Mouse (Mus musculus) retina, adult 2 months (tissue): Measurements from ENCODE around the gene Cend1.
"Not testable (repeated sequence)": the region's sequence is repeated elsewhere in the genome, so short reads cannot be mapped to it uniquely, and the experiment has no call there.

Source experiments
- DNase-seq: peaks from one replicate; pipeline ENCODE4 v3.0.0-alpha.2; 2012; ENCODE audit warnings: low read depth, low spot score

Cend1 gene

DNA sequence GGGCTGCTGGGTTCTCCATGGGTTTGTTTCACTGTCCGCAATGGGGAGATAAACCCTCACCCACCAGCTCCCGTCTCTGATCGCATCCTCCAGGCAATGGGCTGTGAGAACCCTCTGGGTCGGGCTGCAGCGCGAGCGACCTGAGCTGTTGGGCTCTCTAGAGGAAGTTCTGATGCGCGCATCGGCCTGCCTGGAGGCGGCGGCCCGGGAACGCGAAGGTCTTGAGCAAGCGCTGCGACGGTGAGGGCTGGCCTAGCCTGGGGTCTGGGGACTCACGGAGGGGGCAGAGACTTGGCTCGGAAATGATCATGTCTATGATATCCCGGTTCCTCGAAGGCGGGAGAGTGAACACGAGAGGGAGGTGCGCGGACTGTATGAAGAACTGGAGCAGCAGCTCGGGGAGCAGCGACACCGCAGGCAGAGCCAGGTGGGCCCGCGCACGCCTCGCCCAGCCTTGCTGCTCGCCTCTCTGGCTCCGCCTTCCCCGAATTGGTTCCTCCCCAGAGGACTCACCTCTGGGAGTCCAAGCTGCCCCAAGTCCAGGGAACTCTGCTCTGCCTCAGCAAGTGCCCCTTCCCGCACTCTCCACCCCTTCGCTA lies 35.4 kb upstream of the Cend1 start:
- no peak for DNase-seq

DNA sequence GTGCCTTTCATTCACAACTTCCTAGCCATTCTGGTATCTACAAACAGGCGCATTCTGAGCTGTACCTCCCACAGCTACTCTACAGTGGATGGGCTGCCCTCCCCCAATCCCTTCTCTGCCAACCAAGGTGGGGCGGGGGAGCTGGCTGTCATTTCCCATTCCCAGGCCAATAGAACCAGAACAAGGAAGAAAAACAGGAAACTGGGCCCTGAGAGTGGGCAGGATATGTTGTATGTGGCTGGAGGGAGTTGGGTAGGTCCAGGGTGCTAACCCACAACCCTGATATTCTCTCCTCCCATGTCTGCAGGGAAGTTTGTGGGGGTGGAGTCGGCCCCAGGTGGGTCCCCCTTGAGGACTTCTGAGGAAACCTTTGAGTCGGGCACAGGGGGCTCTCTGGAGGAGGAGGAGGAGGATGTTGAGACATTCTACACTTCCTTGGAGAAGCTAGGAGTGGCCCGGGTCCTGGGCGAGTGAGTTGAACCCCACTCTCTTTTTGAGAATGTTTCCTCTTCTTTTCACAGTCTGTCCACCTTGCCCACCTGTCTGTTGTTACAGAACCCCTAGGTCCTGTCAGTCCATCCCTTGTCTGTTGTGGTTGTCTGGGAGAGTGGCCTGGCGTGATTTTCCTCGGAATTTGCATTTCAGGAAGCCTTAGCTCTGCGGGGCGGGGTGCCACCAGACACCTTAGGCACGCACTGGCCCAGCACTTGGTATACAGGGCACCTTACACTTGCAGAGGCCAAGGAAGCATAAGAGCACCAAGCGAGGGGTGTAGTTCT lies 34.7 kb upstream of the Cend1 start:
- DNase-seq = no peak

DNA sequence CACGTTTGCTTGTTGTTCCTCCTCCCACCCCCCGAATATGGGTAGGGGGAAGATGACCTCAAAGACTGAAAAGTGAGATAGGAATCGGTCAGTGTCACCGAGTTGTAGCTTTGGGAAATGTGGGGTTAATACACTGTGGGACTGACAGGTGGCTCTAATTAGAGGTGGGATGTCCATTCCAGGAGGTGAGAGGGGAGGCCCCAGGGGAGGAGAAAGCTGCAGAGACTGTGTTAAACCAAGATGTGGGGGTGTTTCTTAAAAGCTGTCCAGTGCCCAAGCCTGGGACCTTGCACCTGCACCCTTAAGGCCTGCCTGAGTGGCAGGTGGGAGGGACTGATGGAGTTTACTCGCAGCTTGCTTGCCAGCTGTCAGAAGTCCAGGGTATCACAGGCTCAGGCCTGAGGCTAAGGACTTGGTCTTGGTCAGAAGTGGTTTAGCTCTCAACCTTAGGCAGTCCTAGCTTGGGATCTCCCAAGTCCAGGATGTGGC lies 33.1 kb upstream of the Cend1 start:
- DNase-seq = no peak

DNA sequence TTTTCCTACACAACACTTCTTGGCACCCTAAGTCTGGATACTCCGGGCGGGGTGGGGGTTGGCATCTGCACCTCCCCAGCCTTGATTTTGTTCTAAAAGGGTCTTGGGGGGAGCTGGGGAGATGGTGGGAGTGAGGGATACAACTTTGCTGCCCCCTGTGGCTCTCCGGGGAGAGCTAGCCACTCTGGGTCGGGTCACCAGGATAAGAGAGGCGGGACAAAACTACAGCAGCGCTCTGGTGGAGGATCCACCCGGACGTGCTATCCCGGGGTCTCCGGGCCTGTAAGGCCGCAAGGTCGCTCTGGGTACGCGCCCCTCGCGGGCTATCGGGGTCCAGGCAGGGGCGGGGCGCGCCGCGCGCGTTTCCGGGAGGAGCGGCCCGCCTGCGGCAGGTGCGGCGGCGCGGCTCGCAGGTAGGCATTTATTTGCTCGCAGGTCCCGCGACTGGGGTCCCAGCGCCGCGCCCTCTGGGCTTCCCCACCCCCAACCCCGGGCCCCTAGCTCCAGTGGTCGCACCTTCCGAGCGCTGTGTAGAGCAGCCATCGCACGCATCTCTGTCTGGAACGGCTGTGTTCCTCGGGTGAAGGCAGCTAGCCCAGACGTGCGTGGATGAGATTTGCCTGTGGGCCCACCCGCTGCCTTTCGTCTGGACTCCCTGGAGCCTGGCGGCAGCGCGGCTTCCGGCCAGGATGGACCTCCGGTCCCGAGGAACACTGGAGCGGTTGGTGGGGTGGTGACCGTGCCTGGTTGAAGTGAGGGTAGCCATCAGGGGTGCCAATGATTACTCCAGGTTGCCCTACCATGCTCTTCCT lies 32.4 kb upstream of the Cend1 start:
- DNase-seq = no peak

DNA sequence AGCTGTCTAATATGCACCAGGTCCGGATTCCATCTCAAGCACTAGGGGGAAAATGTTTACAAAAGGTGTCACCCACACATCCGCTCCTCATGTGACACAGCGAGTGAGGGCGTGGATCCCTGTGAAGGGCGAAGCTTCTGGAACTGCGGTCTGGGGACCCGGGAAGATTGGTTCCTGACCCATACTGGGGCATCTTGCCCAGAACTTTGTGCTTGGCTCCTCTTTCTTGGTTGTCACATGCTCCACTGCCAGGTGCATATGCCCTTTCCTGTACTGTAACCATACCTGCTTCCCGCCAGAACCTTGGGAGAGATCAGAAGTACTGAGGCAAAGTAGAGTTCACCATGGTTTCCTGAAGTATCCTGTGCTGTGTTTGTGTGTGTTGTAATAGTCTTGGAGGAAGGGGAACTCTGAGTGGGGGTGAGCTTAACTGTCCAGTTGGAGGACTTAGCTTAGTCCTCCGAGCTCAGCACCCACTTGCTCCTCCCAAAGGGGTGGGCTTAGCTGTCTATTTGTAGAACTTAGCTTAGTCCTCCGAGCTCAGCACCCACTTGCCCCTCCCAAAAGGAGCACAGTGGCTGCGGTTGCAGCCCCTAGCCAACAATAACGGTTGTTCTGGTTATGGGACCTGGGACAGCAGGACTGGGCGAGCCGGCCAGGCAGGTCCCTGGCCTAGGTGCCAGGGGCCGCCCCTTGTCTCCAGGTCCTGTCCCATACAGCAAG lies 31.3 kb upstream of the Cend1 start, which contains the start of gene Cracr2b:
TSS of gene Cracr2b (plus strand) at position 704 of the 723 bp plus-strand sequence.
- DNase-seq = no peak

DNA sequence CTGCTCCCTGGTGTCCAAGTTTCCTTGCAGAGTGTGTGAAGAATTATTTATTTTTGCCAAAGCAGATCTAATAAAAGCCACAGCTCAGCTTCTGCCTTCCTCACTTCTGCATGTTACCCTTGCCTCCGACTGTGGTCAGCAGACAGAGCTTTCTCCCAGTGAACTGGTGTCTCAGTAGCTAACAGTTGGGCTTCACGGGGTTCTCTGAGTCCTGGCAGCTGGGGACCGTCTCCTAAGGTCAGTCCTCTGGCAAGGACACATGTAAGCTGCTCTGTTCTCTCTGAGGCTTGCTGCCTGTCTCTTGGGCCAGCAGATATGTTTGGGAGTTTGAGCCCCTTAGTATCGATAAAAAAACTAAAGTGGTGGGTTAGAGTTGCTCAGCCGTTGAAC lies 30.7 kb upstream of the Cend1 start:
- DNase-seq = no peak

DNA sequence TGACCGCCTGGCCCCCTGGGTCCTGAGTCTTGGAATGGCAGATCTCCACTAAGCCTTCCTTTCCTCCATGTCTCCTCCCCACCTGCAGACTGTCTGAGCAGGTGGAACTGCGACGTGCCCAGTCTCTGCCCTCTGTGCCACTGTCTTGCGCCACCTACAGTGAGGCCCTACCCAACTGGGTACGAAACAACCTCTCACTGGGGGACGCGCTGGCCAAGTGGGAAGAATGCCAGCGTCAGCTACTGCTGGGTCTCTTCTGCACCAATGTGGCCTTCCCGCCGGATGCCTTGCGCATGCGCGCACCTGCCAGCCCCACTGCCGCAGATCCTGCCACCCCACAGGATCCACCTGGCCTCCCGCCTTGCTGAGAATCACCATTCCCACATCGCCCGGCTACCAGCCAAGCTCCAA lies 30.0 kb upstream of the Cend1 start:
- no peak for DNase-seq

DNA sequence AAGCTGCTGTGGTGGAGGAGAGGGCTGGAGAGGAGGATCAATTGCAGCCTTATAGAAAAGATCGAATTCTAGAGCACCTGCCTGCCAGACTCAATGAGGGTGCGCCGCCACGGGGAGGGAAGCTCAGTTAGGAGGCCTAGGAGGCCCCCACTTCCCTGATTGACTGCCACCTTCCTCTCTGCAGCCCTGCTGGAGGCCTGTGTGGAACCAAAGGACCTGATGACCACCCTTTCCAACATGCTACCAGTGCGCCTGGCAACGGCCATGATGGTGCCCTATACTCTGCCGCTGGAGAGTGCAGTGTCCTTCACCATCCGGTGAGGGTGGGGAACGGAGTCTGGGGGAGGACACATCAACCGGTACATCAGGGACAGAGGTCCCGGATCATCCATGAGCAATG lies 29.4 kb upstream of the Cend1 start:
- no peak for DNase-seq

DNA sequence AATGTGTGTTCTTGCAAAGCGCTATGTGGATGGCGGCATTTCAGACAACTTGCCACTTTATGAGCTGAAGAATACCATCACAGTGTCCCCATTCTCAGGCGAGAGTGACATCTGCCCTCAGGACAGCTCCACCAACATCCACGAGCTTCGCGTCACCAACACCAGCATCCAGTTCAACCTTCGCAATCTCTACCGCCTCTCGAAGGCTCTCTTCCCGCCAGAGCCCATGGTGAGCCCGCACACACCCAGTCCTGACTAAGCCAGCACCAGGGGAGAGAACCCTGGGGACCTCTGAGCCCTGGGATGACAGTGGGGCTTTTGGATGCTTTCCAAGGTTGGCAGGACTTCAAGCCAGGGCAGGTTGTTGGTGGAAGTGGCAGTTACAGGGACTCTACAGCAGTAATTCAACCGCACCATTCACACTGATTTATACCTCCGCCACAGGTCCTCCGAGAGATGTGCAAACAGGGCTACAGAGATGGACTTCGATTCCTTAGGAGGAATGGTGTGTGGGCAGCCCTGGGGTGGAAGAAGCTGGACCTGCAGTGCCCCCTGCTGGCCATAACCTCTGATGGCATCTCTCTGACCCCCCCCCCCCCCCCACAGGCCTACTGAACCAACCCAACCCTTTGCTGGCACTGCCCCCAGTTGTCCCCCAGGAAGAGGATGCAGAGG lies 28.8 kb upstream of the Cend1 start:
- no peak for DNase-seq

DNA sequence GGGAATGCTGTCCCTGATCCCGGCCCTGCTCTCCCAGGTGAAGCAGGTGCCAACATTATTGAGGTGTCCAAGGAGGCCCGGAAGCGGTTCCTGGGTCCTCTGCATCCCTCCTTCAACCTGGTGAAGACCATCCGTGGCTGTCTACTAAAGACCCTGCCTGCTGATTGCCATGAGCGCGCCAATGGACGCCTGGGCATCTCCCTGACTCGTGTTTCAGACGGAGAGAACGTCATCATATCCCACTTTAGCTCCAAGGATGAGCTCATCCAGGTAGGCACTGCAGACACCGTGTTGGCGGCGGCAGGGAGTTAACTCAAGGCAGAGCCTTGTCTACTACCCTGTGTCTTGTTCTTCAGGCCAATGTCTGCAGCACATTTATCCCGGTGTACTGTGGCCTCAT lies 27.9 kb upstream of the Cend1 start:
- no peak for DNase-seq

DNA sequence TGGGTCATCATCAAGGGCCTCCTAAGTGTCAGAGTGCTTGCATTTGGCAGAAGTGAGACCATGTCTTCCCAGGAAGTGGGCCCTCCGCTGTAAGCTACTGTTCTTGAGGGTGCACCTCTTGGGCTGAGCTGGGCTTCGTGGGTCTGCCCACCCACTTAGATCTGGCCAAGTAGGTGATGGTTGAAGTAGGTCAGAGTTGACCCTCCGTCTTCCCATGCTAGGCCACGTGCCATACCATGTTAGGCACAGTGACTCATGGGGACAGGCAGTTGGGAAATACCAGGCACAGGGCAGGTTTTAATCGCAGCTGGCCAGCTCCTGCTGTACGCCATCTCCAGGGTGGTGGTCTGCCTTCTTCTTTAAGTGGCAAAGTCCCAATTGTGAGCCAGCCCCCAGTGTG lies 27.4 kb upstream of the Cend1 start:
- no peak for DNase-seq

DNA sequence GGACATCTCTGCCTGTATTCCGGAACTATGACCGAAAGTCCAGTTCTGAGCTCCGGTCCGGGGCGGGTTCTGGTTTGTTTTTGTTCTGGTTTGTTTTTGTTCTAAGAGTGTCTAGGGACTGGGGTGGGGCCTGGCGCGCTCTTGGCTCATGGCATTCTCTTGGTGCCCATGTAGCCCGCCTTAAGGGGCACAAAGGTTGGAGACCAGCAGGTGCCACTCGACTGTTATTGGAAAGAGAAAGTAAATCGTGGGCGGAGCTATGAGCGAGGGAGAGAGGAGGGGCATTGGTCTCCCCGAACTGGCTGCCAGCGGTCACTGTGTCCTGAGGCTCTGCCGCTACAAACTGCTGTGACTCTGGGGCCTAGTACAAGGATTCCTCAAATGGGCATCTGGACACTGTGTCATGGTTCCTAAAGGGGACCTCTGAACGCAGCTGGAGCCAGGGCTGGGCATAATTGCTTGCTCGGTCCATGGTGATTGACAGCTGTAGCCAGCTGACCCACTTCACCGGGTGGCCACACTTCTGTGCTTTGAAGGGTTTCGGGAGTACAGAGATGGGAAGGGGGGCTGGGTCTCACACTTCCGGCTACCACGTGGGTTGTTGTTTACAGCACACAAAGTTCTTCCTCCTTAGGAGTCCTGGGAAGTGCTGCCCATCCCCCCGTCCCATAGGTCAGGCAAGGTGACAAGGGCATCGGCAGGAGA lies 26.5 kb upstream of the Cend1 start:
- no peak for DNase-seq

DNA sequence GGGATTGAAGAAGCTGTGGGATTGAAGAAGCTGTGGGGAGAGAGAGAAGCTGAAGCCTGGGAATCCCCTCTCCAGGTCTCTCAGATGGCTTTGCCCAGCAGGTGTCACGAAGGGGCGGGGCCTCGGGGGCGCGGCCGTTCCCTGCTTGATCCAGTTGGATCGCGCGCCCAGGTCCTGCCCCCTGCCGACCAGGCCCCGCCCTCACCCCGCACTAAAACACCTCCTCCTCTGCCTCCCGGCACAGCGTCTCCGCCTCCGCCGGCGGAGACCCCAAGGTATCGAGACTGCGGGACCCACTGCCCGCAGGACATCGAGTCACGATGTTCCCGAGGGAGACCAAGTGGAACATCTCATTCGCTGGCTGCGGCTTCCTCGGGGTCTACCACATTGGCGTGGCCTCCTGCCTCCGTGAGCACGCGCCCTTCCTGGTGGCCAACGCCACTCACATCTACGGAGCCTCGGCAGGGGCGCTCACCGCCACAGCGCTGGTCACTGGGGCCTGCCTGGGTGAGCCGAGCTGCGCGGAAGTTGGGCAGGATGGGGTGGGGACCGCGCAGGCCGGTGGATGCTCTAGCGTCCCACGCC lies 25.8 kb upstream of the Cend1 start, which contains the start of gene Pnpla2:
TSS of gene Pnpla2 (plus strand) at position 232 of the 585 bp plus-strand sequence.
- DNase-seq = peak; percentile 76

DNA sequence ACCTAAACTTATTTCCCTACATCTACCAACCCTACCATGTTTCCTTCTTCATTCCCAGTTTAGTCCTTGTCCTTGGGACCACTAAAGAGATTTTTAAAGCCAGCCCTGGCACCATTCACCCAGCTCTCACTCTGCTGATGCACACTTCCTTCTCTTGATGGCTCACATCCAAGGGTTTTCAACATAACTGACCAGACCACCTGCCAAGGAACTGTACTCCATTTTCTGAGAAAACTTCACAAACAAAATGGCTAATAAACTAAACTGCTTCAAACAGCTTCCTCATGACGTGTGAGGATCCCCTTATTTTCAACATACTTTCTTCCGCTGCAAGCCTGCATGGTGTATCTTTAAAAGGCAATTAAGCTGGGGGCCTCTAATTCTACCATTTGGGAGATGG lies 24.3 kb upstream of the Cend1 start:
- no peak for DNase-seq

DNA sequence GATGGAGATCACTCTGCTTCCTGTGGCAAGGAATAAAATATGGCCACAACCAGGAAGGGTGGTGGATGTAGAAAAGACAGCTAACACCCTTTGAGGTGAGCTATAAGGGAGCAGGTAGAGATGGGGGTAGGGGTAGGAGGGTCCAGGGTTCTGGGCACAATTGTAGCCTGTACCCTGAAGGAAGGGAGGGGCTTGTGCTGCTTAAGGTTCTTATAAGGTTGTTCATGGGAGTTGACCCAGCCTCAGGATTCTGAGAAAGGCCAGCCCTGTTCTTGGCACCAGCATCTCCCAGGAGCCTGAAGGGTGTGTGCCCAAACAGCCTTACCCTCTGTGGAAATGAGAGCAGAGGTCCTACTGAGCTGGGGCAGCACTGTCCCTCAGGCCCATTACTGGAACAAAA lies 22.6 kb upstream of the Cend1 start:
- DNase-seq = no peak

DNA sequence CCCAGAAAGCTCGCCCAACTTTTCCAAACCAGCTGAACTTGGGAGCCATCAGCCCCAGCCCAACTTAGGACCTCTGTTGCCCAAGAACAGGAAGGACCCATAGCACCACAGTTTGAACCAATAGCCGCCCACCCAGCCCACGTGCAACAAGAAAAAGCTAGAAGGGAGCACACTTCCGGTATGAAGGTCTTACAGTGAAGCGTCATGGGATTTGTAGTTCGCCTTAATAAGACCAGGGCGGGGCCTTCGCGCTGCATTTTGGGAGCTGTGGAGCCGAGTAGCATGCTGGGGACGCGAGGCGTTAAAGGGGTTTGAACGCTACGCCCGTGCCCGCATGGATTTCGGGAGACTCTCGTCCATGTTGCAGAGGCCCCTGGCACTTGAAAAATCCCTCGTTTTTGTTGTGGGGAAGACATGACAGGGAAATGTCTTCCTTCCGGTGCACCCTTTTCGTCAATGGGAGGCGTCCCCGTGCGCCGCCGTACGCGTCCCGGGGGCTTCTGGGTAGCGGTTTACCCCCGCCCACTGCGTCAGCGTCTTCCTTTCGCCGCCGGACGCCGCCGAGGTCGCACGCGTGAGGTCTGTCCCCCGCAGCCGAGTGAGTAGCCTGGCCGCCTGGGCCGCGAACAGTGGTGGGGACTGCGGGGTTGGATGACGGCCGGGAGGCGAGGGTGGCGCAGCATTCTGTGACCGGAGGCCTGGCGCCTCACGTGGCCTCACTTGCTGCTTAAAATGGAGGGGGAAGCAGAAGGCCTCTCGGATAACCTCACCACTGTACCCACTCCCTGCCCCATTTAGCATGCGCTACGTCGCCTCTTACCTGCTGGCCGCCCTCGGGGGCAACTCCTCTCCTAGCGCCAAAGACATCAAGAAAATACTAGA lies 18.1 kb upstream of the Cend1 start, which contains the start of gene Rplp2:
TSS of gene Rplp2 (plus strand) at position 261 of the 882 bp plus-strand sequence.
- peak; percentile 84 for DNase-seq

DNA sequence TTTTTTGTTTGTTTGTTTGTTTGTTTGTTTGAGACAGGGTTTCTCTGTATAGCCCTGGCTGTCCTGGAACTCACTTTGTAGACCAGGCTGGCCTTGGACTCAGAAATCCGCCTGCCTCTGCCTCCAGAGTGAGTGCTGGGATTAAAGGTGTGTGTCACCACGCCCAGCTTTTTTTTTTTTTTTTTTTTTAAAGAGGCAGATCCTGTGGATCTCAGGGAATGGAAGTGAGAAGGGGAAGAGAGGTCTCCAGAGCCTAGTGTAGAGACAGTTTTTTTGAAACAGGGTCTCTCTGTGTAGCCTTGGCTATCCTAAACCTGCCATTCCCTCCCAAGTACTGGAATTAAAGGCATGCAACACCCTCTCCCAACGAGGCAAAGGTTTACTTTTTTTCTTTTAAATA lies 17.1 kb upstream of the Cend1 start:
- not testable (repeated sequence) for DNase-seq

DNA sequence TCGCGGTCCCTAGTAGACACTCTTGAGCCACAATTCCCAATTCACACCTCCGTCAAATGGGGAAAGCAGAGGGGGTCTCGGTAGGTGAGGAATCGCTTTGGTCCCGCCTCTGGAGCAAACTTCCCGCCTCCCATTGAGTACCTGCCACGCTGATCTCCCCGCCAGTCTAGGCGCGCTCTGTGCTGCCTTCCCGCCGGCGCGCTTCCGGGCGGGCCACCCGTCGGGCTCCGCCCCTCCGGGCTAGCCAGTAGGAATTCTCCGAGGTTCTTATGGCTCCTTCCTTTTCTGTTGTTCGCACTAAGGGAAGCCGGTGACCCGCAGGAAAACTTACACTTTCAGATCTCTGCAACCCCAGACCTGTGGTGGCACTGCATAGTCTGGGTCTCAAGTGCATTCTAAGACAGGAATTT lies 14.5 kb upstream of the Cend1 start, which contains the start of gene Pidd1:
TSS of gene Pidd1 (minus strand) at position 198 of the 410 bp plus-strand sequence.
- no peak for DNase-seq
